Mouse (Mus musculus): ENCODE data around the gene Cpsf4.

DNA sequence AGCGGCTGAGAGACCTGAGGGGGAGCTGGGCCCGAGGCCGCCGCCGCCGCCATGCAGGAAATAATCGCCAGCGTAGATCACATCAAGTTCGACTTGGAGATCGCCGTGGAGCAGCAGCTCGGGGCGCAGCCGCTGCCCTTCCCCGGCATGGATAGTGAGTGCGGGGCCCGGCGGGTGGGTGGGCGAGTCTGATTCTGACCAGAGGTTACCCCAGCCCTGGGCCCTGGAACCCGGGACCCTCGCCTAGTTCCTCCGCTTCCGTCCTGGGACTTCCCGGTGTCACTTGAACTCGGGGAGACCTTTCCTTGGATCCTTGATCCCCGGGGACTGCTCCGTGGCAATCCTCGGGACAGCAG is 271 bp downstream of the Cpsf4 start:
- TF ChIP-seq CTCF (conservative IDR thresholded peaks at IDR 0.05; ENCODE audit: low read length): no peak
- TF ChIP-seq NANOG (IDR thresholded peaks at IDR 0.05; ENCODE audit: borderline replicate concordance, low read length): no peak
